ENCODE assay signal across 8 mouse cellular contexts in genomic region chr7:44891611-44892010, GRCm38 (mm10). TPM values are rescaled to one million over a fixed set of nuclear protein-coding genes. Genes with fewer than 3 reads are reported as not detected.
A peak's percentile ranks its signal among the peaks of the same experiment; 100 is the strongest.
DNase-seq lines count a peak whose midpoint lies in the region; ATAC-seq and TF ChIP-seq lines count a peak whose summit lies in the region.

No protein-coding gene starts in this region.

- under 1% methylated on average over 6 of the region's 6 CpGs for WGBS in cerebellum, adult 2 months
- WGBS in forebrain, embryonic 16.5 days, result 11% methylated on average over 6 of the region's 6 CpGs
- WGBS in liver, embryonic 12.5 days (ENCODE audit: insufficient replicate concordance), result 12% methylated on average over 6 of the region's 6 CpGs

- H3K9me3 ChIP-seq in forebrain, embryonic 16.5 days (ENCODE audit: control insufficient read depth, low read length), result no peaks in the 10 kb centered on the region
- no peaks in the 10 kb centered on the region for H3K9me3 ChIP-seq in liver, embryonic 12.5 days (replicated peaks)

- TF ChIP-seq CTCF in cerebellum, adult 2 months (IDR thresholded peaks at IDR 0.05; ENCODE audit: borderline replicate concordance, insufficient read depth, low read depth, low read length), result no peak

- H3K36me3 ChIP-seq in forebrain, embryonic 16.5 days (ENCODE audit: control insufficient read depth, insufficient read depth), result no peaks in the 10 kb centered on the region; the same call in 1 of the 2 replicates
- peaks cover 37% of the 10 kb centered on the region for H3K36me3 ChIP-seq in liver, embryonic 12.5 days

- no peak for ATAC-seq in forebrain, embryonic 16.5 days
- 0 out of 2 replicates have a peak, but pooled peaks have one; percentile 25 for ATAC-seq in liver, embryonic 12.5 days
- ATAC-seq in megakaryocyte progenitor cell, adult 5-6 weeks (replicated peaks; ENCODE audit: poor library complexity), result no peak

- H3K27me3 ChIP-seq in cerebellum, adult 2 months (ENCODE audit: control insufficient read depth, insufficient read depth, low read length), result no peaks in the 10 kb centered on the region
- no peaks in the 10 kb centered on the region for H3K27me3 ChIP-seq in forebrain, embryonic 16.5 days (replicated peaks; ENCODE audit: control insufficient read depth, insufficient read depth, low read length)
- H3K27me3 ChIP-seq in liver, embryonic 12.5 days (replicated peaks), result no peaks in the 10 kb centered on the region

- DNase-seq in cerebellum, adult 2 months, result no peak
- no peak for DNase-seq in cerebellum, adult 8-10 months
- DNase-seq in A20 (ENCODE audit: low read depth, low spot score), result peak; percentile 48
- DNase-seq in ovary, adult 18-20 months (ENCODE audit: low spot score), result no peak
- no peak for DNase-seq in cerebellum, postnatal 25 days

- peak overlapping the region; percentile 95 for H3K4me2 ChIP-seq in forebrain, embryonic 16.5 days (ENCODE audit: low read length)
- peak overlapping the region; percentile 82 for H3K4me2 ChIP-seq in liver, embryonic 12.5 days

- H3K4me1 ChIP-seq in cerebellum, adult 2 months (ENCODE audit: control insufficient read depth, insufficient read depth, low read length), result peaks cover 27% of the 10 kb centered on the region
- peaks cover 54% of the 10 kb centered on the region for H3K4me1 ChIP-seq in forebrain, embryonic 16.5 days (replicated peaks; ENCODE audit: control insufficient read depth, insufficient read depth, low read length)
- H3K4me1 ChIP-seq in liver, embryonic 12.5 days, result peaks cover 69% of the 10 kb centered on the region

- H3K4me3 ChIP-seq in cerebellum, adult 2 months (replicated peaks; ENCODE audit: insufficient read depth, low read depth, low read length), result peak overlapping the region; percentile 91
- H3K4me3 ChIP-seq in forebrain, embryonic 16.5 days (replicated peaks; ENCODE audit: low read length), result peak overlapping the region; percentile 90
- peak overlapping the region; percentile 79 for H3K4me3 ChIP-seq in liver, embryonic 12.5 days

- TF ChIP-seq POLR2A in cerebellum, adult 2 months (IDR thresholded peaks at IDR 0.05; ENCODE audit: borderline replicate concordance, insufficient read depth, low read length), result no peak

- no peak overlapping the region for H3K27ac ChIP-seq in cerebellum, adult 2 months (ENCODE audit: insufficient read depth, low read length)
- H3K27ac ChIP-seq in forebrain, embryonic 16.5 days (ENCODE audit: low read length), result peak overlapping the region; percentile 97
- H3K27ac ChIP-seq in liver, embryonic 12.5 days, result peak overlapping the region; percentile 92

- peak overlapping the region; percentile 69 for H3K9ac ChIP-seq in forebrain, embryonic 16.5 days (replicated peaks; ENCODE audit: low read depth, low read length)
- H3K9ac ChIP-seq in liver, embryonic 12.5 days, result peak overlapping the region; percentile 88

RNA-seq across cellular contexts. Expression of gene Med25, which starts 0.9 kb away (rescaled TPM):
- polyA plus RNA-seq in cerebellum, adult 2 months (2012; rRNA removed), result 105 and 117 TPM in 2 replicates
- 158 and 166 TPM in 2 replicates for polyA plus RNA-seq in forebrain, embryonic 16.5 days (2015; fragmentation: Nextera tagmentation; extraction: Ambion mirVana)
- 60.4 and 61.0 TPM in 2 replicates for polyA plus RNA-seq in liver, embryonic 12.5 days (2016; fragmentation: Nextera tagmentation; extraction: Ambion mirVana)
- 26.0 and 36.8 TPM in 2 replicates for total RNA-seq in megakaryocyte progenitor cell, adult 5-6 weeks (2015)
- total RNA-seq in megakaryocyte progenitor cell, adult 5-6 weeks (2017), result 11.4 and 14.5 TPM in 2 replicates

RNA-seq across cellular contexts. Expression of gene Fuz, which starts 4.3 kb away (rescaled TPM):
- 29.0 and 31.9 TPM in 2 replicates for polyA plus RNA-seq in cerebellum, adult 2 months (2012; rRNA removed)
- polyA plus RNA-seq in forebrain, embryonic 16.5 days (2015; fragmentation: Nextera tagmentation; extraction: Ambion mirVana), result 21.1 and 21.2 TPM in 2 replicates
- polyA plus RNA-seq in liver, embryonic 12.5 days (2016; fragmentation: Nextera tagmentation; extraction: Ambion mirVana), result 9.0 and 11.4 TPM in 2 replicates
- 9.8 and 10.6 TPM in 2 replicates for total RNA-seq in megakaryocyte progenitor cell, adult 5-6 weeks (2015)
- 16.6 and 19.9 TPM in 2 replicates for total RNA-seq in megakaryocyte progenitor cell, adult 5-6 weeks (2017)

RNA-seq across cellular contexts. Expression of gene Ptov1, which starts 22.0 kb away (rescaled TPM):
- 355 and 364 TPM in 2 replicates for polyA plus RNA-seq in cerebellum, adult 2 months (2012; rRNA removed)
- polyA plus RNA-seq in forebrain, embryonic 16.5 days (2015; fragmentation: Nextera tagmentation; extraction: Ambion mirVana), result 551 and 582 TPM in 2 replicates
- polyA plus RNA-seq in liver, embryonic 12.5 days (2016; fragmentation: Nextera tagmentation; extraction: Ambion mirVana), result 114 and 121 TPM in 2 replicates
- total RNA-seq in megakaryocyte progenitor cell, adult 5-6 weeks (2015), result 55.3 and 63.9 TPM in 2 replicates
- total RNA-seq in megakaryocyte progenitor cell, adult 5-6 weeks (2017), result 25.5 and 41.5 TPM in 2 replicates

RNA-seq across cellular contexts. Expression of gene Pnkp, which starts 34.7 kb away (rescaled TPM):
- 38.3 and 46.7 TPM in 2 replicates for polyA plus RNA-seq in cerebellum, adult 2 months (2012; rRNA removed)
- 29.4 and 32.6 TPM in 2 replicates for polyA plus RNA-seq in forebrain, embryonic 16.5 days (2015; fragmentation: Nextera tagmentation; extraction: Ambion mirVana)
- 26.1 and 26.7 TPM in 2 replicates for polyA plus RNA-seq in liver, embryonic 12.5 days (2016; fragmentation: Nextera tagmentation; extraction: Ambion mirVana)
- total RNA-seq in megakaryocyte progenitor cell, adult 5-6 weeks (2015), result 43.4 and 49.9 TPM in 2 replicates
- 60.7 and 69.8 TPM in 2 replicates for total RNA-seq in megakaryocyte progenitor cell, adult 5-6 weeks (2017)

RNA-seq across cellular contexts. Expression of gene Ap2a1, which starts 37.7 kb away (rescaled TPM):
- 216 and 229 TPM in 2 replicates for polyA plus RNA-seq in cerebellum, adult 2 months (2012; rRNA removed)
- 111 and 113 TPM in 2 replicates for polyA plus RNA-seq in forebrain, embryonic 16.5 days (2015; fragmentation: Nextera tagmentation; extraction: Ambion mirVana)
- polyA plus RNA-seq in liver, embryonic 12.5 days (2016; fragmentation: Nextera tagmentation; extraction: Ambion mirVana), result 85.1 and 86.5 TPM in 2 replicates
- total RNA-seq in megakaryocyte progenitor cell, adult 5-6 weeks (2015), result 36.1 and 40.4 TPM in 2 replicates
- 25.8 and 39.8 TPM in 2 replicates for total RNA-seq in megakaryocyte progenitor cell, adult 5-6 weeks (2017)
